Mouse (Mus musculus) limb, embryonic 11.5 days (tissue): Measurements from ENCODE around the gene Ndufs8. TPM values are rescaled to one million over a fixed set of nuclear protein-coding genes. Genes with fewer than 3 reads are reported as not detected.

Experiments
- ATAC-seq: fragments of 200-750 bp; cut with Nextera tagmentation; 2 replicates; pipeline ENCODE4 v1.8.0; 2017; ENCODE audit warnings: low read depth; ENCODE audit not compliant: insufficient number of reproducible peaks, low FRiP score, low TSS enrichment
- DNase-seq: peaks from one replicate; pipeline ENCODE4 v3.0.0-alpha.2; 2015; ENCODE audit warnings: low spot score
- H3K27ac ChIP-seq: fragments of 300-500 bp; sonication (generic); replicated peaks from 2 replicates; pipeline ENCODE4 v1.5.1; 2014; ENCODE audit warnings: low read depth, mild to moderate bottlenecking, low read length
- H3K27me3 ChIP-seq: fragments of 300-500 bp; sonication (generic); 2 replicates; pipeline ENCODE4 v1.6.1; 2014; ENCODE audit warnings: mild to moderate bottlenecking, low read length, mixed read lengths; ENCODE audit not compliant: control insufficient read depth, insufficient read depth
- H3K36me3 ChIP-seq: fragments of 300-500 bp; sonication (generic); 2 replicates; pipeline ENCODE4 v1.6.1; 2014; ENCODE audit warnings: mild to moderate bottlenecking, low read length, moderate library complexity, mixed read lengths; ENCODE audit not compliant: control insufficient read depth, insufficient read depth
- H3K4me1 ChIP-seq: fragments of 300-500 bp; sonication (generic); 2 replicates; pipeline ENCODE4 v1.6.1; 2014; ENCODE audit warnings: low read length, mixed read lengths; ENCODE audit not compliant: control insufficient read depth, insufficient read depth
- H3K4me2 ChIP-seq: fragments of 300-500 bp; sonication (generic); 2 replicates; pipeline ENCODE4 v1.6.1; 2014; ENCODE audit warnings: low read depth, mild to moderate bottlenecking, moderate library complexity; ENCODE audit not compliant: severe bottlenecking
- H3K4me3 ChIP-seq: fragments of 300-500 bp; sonication (generic); 2 replicates; pipeline ENCODE4 v1.5.1; 2014; ENCODE audit warnings: low read depth, low read length
- H3K9ac ChIP-seq: fragments of 300-500 bp; sonication (generic); 2 replicates; pipeline ENCODE4 v1.6.1; 2014; ENCODE audit warnings: mild to moderate bottlenecking, low read length
- H3K9me3 ChIP-seq: fragments of 300-500 bp; sonication (generic); 2 replicates; pipeline ENCODE4 v1.6.1; 2016; ENCODE audit warnings: low read length; ENCODE audit not compliant: control insufficient read depth
- WGBS: fragments of 180-500 bp; shearing (Covaris S2); extraction: QIAGEN DNeasy Blood & Tissue Kit; methylation state at CpG from one replicate; pipeline ENCODE4 v1.1.7; 2014; 5-methylcytosine and 5-hydroxymethylcytosine counted together
- polyA plus RNA-seq: library from polyadenylated mRNA; unstranded; fragments of >200 nt; fragmentation: Nextera tagmentation; extraction: Ambion mirVana; gene quantifications from 2 replicates; pipeline ENCODE4 v1.2.1, GENCODE M21; 2014

Ndufs8 gene
- polyA plus RNA-seq, 1 experiment from 2014 or later: 259 TPM

DNA sequence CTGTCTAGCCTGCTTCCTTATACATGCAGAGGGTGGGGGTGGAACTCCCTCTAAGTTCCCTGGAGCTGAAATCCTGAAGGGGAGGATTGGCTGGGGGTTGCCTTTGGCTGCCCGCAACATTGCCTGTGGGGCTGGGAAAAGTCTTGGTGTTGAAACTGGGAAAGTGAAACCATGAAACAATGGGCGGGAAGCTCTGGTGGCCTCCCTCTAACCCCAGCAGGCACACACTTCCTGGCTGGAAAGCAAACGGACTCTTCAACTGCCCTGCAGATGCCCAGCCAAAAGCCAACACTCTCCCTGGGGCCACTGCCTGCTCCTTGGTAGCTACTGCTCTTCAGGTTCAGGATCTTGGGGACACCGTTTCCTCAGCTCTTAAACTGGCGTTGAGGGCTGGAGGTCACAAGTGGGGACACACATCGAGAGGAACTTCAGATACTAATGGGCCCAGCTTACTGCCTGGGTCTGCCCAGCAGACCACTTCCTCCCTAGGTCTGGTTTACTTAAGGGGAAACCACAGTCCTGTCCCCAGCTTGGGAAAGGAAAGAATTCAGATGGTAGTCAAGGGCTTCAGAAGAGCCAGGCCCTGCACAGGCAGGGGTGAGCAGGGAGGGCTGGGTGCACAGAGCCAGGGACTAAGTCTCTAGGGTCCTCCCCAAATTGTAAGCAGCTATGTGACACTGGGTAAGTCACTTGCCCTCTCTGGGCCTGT lies 7.2 kb downstream of the Ndufs8 start:
- Histone ChIP-seq H3K4me2 (peak overlapping the region; percentile 72), H3K9ac (peak overlapping the region; percentile 12; the same call in 1 of the 2 replicates), H3K36me3 (peaks cover 19% of the 10 kb centered on the region), H3K4me3 (peak overlapping the region; percentile 12; the same call in 1 of the 2 replicates), H3K27ac (peak overlapping the region; percentile 84), H3K27me3 (no peaks in the 10 kb centered on the region), H3K9me3 (no peaks in the 10 kb centered on the region), H3K4me1 (peaks cover 29% of the 10 kb centered on the region)
- ATAC-seq: no peak
- WGBS: 23% methylated on average over 6 of the region's 6 CpGs
- DNase-seq: peak; percentile 44

DNA sequence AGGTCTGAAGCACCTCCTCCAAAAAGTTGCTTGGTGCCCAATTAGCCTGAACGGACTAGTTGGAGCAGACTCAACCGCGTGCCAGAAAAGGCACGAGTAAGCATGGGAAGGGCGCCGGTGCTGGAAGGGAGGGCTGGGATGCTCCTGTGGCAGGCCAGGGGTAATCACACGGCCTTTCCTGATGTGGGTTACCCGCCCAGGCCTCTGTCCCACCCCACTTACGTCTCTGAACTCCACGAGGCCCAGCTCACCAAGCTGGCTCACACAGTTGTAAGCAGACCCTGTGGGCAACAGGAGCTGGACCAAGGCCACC lies 8.3 kb downstream of the Ndufs8 start:
- no peaks in the 10 kb centered on the region for H3K9me3 ChIP-seq
- WGBS: 64% methylated on average over 10 of the region's 10 CpGs
- H3K27ac ChIP-seq: no peak overlapping the region
- no peak overlapping the region for H3K9ac ChIP-seq
- H3K36me3 ChIP-seq: peaks cover 19% of the 10 kb centered on the region
- no peak for ATAC-seq
- H3K27me3 ChIP-seq: no peaks in the 10 kb centered on the region
- no peak overlapping the region for H3K4me3 ChIP-seq
- H3K4me1 ChIP-seq: peaks cover 29% of the 10 kb centered on the region
- no peak for DNase-seq
- no peak overlapping the region for H3K4me2 ChIP-seq

DNA sequence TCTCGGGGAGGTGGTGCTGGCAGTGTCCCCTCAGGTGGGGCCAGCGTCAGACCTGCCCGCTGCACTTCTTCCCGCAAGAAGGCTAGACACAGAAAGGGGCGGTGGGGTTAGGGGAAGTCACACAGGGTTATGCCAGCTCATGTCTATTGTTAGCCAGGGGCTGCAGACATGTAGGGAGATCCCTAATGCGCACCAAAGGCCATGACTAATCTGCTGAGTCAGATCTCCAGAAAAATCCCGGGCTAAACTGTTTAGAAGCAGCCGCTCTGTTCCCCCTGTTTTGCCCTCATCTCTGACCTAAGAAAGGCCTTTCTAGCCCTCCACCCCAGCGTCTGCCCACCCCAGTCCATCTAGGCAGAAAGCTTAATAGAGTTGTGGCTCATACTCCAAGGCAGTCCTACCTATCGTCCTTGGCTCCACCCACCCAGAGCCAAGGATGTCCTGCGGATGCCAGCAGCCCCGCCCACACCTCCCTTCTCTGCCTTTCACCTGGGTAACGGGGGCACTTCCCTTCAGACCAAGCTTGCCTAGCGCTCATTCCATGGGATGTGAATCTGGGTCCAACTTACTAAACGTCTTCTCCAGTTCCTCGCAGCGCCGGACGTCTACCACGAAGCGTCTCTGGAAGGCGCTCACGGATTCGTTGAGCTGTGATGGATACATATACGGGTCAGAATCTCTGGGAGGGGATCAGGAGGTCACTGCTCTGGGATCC lies 8.8 kb downstream of the Ndufs8 start:
- no peak overlapping the region for H3K4me3 ChIP-seq
- no peak for ATAC-seq
- WGBS: 67% methylated on average over 25 of the region's 25 CpGs
- no peak overlapping the region; the same call in 1 of the 2 replicates for H3K27ac ChIP-seq
- H3K36me3 ChIP-seq: peaks cover 15% of the 10 kb centered on the region
- DNase-seq: no peak
- no peak overlapping the region for H3K9ac ChIP-seq
- H3K4me2 ChIP-seq: peak overlapping the region; percentile 5; the same call in 1 of the 2 replicates
- H3K27me3 ChIP-seq: no peaks in the 10 kb centered on the region
- peaks cover 29% of the 10 kb centered on the region for H3K4me1 ChIP-seq
- H3K9me3 ChIP-seq: no peaks in the 10 kb centered on the region

DNA sequence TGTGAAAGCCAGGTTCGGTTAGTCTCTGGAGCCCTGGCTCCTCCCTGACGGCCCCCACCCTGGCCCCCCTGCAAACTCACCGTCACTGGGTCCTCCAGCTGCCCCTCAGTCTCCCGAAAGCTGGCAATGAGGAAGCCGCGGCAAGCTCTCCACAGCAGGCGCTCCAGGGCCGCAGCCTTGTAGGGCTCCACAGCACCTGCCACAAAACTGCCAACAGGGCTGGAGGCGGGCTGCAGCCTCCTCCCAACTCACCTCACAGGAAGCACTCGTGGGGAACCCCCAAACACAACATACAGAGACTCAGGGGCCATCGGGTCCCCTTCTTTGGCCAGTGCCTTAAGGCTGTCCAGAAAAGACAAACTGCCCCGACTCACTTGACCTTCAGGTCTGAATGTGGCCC lies 9.6 kb downstream of the Ndufs8 start:
- Histone ChIP-seq H3K27me3 (no peaks in the 10 kb centered on the region), H3K4me1 (peaks cover 29% of the 10 kb centered on the region), H3K4me3 (no peak overlapping the region), H3K4me2 (no peak overlapping the region), H3K9ac (no peak overlapping the region), H3K9me3 (no peaks in the 10 kb centered on the region), H3K36me3 (peaks cover 12% of the 10 kb centered on the region), H3K27ac (no peak overlapping the region)
- ATAC-seq: no peak
- no peak for DNase-seq
- 86% methylated on average over 12 of the region's 12 CpGs for WGBS

DNA sequence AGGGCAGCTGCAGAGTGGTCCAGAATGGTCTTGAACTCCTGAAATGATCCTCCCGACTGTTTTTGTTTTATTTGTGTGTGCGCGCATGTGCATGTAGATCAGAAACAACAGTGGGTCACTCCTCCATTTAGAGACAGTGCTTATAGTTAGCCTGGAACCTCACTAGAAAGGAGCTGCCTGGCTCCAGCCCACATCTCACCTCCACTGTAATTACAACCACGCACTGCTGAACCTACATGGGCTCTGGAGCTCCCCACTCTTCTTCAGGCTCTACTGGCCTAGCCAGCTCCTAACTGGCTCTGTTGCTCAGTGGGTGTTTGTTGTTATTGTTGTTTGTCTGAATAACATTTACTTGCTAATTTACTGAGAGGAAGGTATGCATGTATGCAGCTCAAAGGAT lies 13.0 kb downstream of the Ndufs8 start:
- no peak overlapping the region for H3K4me2 ChIP-seq
- WGBS: 96% methylated on average over 4 of the region's 4 CpGs
- no peak overlapping the region for H3K4me3 ChIP-seq
- peaks cover 18% of the 10 kb centered on the region for H3K36me3 ChIP-seq
- no peak overlapping the region for H3K27ac ChIP-seq
- no peaks in the 10 kb centered on the region for H3K27me3 ChIP-seq
- H3K4me1 ChIP-seq: peaks cover 4% of the 10 kb centered on the region; the same call in 1 of the 2 replicates
- H3K9ac ChIP-seq: no peak overlapping the region
- H3K9me3 ChIP-seq: no peaks in the 10 kb centered on the region
- ATAC-seq: no peak
- no peak for DNase-seq

DNA sequence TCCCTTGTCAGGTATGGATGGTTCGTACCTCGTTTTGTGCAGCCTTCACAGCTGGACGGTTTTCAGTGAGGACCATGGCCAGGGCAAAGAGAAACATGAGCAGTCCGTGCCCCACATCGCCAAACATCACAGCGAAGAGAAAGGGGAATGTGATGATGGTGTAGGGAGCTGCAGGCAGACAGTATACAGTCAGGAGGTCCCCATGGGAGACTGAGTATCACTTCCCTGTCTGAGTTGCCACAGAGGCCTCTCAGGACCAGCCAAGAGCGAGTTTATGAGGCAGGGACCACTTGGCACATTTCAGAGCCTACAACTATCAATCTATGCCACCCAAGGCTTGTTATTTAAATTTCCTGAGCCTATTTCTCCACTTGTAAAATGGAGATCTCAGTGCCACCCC lies 13.6 kb downstream of the Ndufs8 start:
- H3K9me3 ChIP-seq: no peaks in the 10 kb centered on the region
- no peak overlapping the region for H3K4me2 ChIP-seq
- DNase-seq (no peak), ATAC-seq (no peak)
- peaks cover 18% of the 10 kb centered on the region for H3K36me3 ChIP-seq
- H3K27me3 ChIP-seq: no peaks in the 10 kb centered on the region
- H3K4me1 ChIP-seq: no peaks in the 10 kb centered on the region
- H3K4me3 ChIP-seq: no peak overlapping the region
- no peak overlapping the region for H3K27ac ChIP-seq
- WGBS: 86% methylated on average over 7 of the region's 7 CpGs
- no peak overlapping the region for H3K9ac ChIP-seq

GRCm38 (mm10) chr19:3897557-3897956 lies 15.0 kb downstream of the Ndufs8 start:
- no peak for ATAC-seq
- Histone ChIP-seq H3K27ac (no peak overlapping the region), H3K9me3 (no peaks in the 10 kb centered on the region), H3K4me2 (no peak overlapping the region), H3K4me3 (no peak overlapping the region), H3K4me1 (no peaks in the 10 kb centered on the region), H3K27me3 (no peaks in the 10 kb centered on the region), H3K36me3 (peaks cover 16% of the 10 kb centered on the region), H3K9ac (no peak overlapping the region)
- DNase-seq: no peak
- whole genome bisulfite sequencing: 89% methylated on average over 5 of the region's 5 CpGs

GRCm38 (mm10) chr19:3896208-3896607 lies 16.4 kb downstream of the Ndufs8 start:
- Histone ChIP-seq H3K9ac (no peak overlapping the region), H3K4me2 (no peak overlapping the region), H3K4me1 (no peaks in the 10 kb centered on the region), H3K9me3 (no peaks in the 10 kb centered on the region), H3K27ac (no peak overlapping the region), H3K4me3 (no peak overlapping the region), H3K27me3 (no peaks in the 10 kb centered on the region), H3K36me3 (peaks cover 11% of the 10 kb centered on the region)
- DNase-seq (no peak), ATAC-seq (no peak)
- 92% methylated on average over 10 of the region's 10 CpGs for WGBS
